Mouse (Mus musculus): ENCODE data around the gene Rftn2. TPM values are rescaled to one million over a fixed set of nuclear protein-coding genes. Genes with fewer than 3 reads are reported as not detected.

Gene Rftn2
- polyA plus RNA-seq, 1 experiment from 2014 or later: 7.3 TPM

GRCm38 (mm10) chr1:55225398-55225797, 1.2 kb downstream of the Rftn2 start:
- peak; percentile 30 for DNase-seq (ENCODE audit: low spot score)
- 30% methylated on average over 3 of the region's 3 CpGs for WGBS
- H3K27ac ChIP-seq: peak overlapping the region; percentile 67
- peak overlapping the region; percentile 57 for H3K4me3 ChIP-seq
- 0 out of 2 replicates have a peak, but pooled peaks cover 6% of the 10 kb centered on the region for H3K27me3 ChIP-seq (ENCODE audit: insufficient read depth, poor library complexity, severe bottlenecking)
- no peaks in the 10 kb centered on the region for H3K9me3 ChIP-seq
- peaks cover 31% of the 10 kb centered on the region for H3K4me1 ChIP-seq (replicated peaks)
- H3K36me3 ChIP-seq: no peaks in the 10 kb centered on the region

- H3K4me1 ChIP-seq (replicated peaks): peaks cover 31% of the 10 kb centered on the region
- no peak for DNase-seq (ENCODE audit: low spot score)
- H3K27me3 ChIP-seq (ENCODE audit: insufficient read depth, poor library complexity, severe bottlenecking): 0 out of 2 replicates have a peak, but pooled peaks cover 6% of the 10 kb centered on the region
- no peak overlapping the region for H3K27ac ChIP-seq
- H3K4me3 ChIP-seq: peak overlapping the region; percentile 57; the same call in 1 of the 2 replicates
- WGBS: 58% methylated on average over 11 of the region's 11 CpGs
- no peaks in the 10 kb centered on the region for H3K36me3 ChIP-seq
- H3K9me3 ChIP-seq: no peaks in the 10 kb centered on the region
These were observed 2.5 kb downstream of the Rftn2 start for GRCm38 (mm10) chr1:55224111-55224510.

GRCm38 (mm10) chr1:55223026-55223425, 3.6 kb downstream of the Rftn2 start:
- Histone ChIP-seq H3K36me3 (no peaks in the 10 kb centered on the region), H3K27ac (no peak overlapping the region), H3K27me3 (ENCODE audit: insufficient read depth, poor library complexity, severe bottlenecking) (0 out of 2 replicates have a peak, but pooled peaks cover 6% of the 10 kb centered on the region), H3K4me3 (no peak overlapping the region), H3K4me1 (replicated peaks) (peaks cover 31% of the 10 kb centered on the region), H3K9me3 (no peaks in the 10 kb centered on the region)
- 88% methylated on average over 7 of the region's 7 CpGs for WGBS
- DNase-seq (ENCODE audit: low spot score): no peak

- no peak overlapping the region for H3K27ac ChIP-seq
- no peaks in the 10 kb centered on the region for H3K36me3 ChIP-seq
- H3K4me1 ChIP-seq (replicated peaks): peaks cover 22% of the 10 kb centered on the region
- H3K9me3 ChIP-seq: no peaks in the 10 kb centered on the region
- DNase-seq (ENCODE audit: low spot score): no peak
- H3K27me3 ChIP-seq (ENCODE audit: insufficient read depth, poor library complexity, severe bottlenecking): 0 out of 2 replicates have a peak, but pooled peaks cover 4% of the 10 kb centered on the region
- WGBS: 82% methylated on average over 4 of the region's 4 CpGs
- H3K4me3 ChIP-seq: no peak overlapping the region
These were observed 5.2 kb downstream of the Rftn2 start for GRCm38 (mm10) chr1:55221352-55221751.

GRCm38 (mm10) chr1:55217191-55217590, 9.4 kb downstream of the Rftn2 start:
- Histone ChIP-seq H3K27me3 (ENCODE audit: insufficient read depth, poor library complexity, severe bottlenecking) (no peaks in the 10 kb centered on the region), H3K4me1 (replicated peaks) (no peaks in the 10 kb centered on the region), H3K36me3 (no peaks in the 10 kb centered on the region), H3K9me3 (no peaks in the 10 kb centered on the region), H3K27ac (no peak overlapping the region), H3K4me3 (no peak overlapping the region)
- DNase-seq (ENCODE audit: low spot score): no peak
- WGBS: 88% methylated on average over 2 of the region's 2 CpGs

GRCm38 (mm10) chr1:55215185-55215813, 11.3 kb downstream of the Rftn2 start:
- no peak overlapping the region for H3K4me3 ChIP-seq
- H3K4me1 ChIP-seq (replicated peaks): peaks cover 11% of the 10 kb centered on the region; the same call in 1 of the 2 replicates
- H3K27me3 ChIP-seq (ENCODE audit: insufficient read depth, poor library complexity, severe bottlenecking): peaks cover 4% of the 10 kb centered on the region; the same call in 1 of the 2 replicates
- DNase-seq (ENCODE audit: low spot score): no peak
- H3K36me3 ChIP-seq: no peaks in the 10 kb centered on the region
- WGBS: 76% methylated on average over 11 of the region's 11 CpGs
- no peaks in the 10 kb centered on the region for H3K9me3 ChIP-seq
- no peak overlapping the region for H3K27ac ChIP-seq

- H3K36me3 ChIP-seq: no peaks in the 10 kb centered on the region
- no peak overlapping the region for H3K27ac ChIP-seq
- peaks cover 4% of the 10 kb centered on the region; the same call in 1 of the 2 replicates for H3K27me3 ChIP-seq (ENCODE audit: insufficient read depth, poor library complexity, severe bottlenecking)
- H3K4me1 ChIP-seq (replicated peaks): peaks cover 13% of the 10 kb centered on the region; the same call in 1 of the 2 replicates
- no peaks in the 10 kb centered on the region for H3K9me3 ChIP-seq
- 89% methylated on average over 6 of the region's 6 CpGs for WGBS
- no peak overlapping the region for H3K4me3 ChIP-seq
- no peak for DNase-seq (ENCODE audit: low spot score)
These were observed 12.6 kb downstream of the Rftn2 start for GRCm38 (mm10) chr1:55213936-55214335.

- Histone ChIP-seq H3K4me3 (no peak overlapping the region), H3K36me3 (no peaks in the 10 kb centered on the region), H3K27me3 (ENCODE audit: insufficient read depth, poor library complexity, severe bottlenecking) (peaks cover 4% of the 10 kb centered on the region; the same call in 1 of the 2 replicates), H3K4me1 (replicated peaks) (peaks cover 13% of the 10 kb centered on the region; the same call in 1 of the 2 replicates), H3K27ac (no peak overlapping the region), H3K9me3 (no peaks in the 10 kb centered on the region)
- DNase-seq (ENCODE audit: low spot score): no peak
- WGBS: 67% methylated on average over 6 of the region's 6 CpGs
These were observed 13.1 kb downstream of the Rftn2 start for GRCm38 (mm10) chr1:55213475-55213874.

- H3K9me3 ChIP-seq: no peaks in the 10 kb centered on the region
- 84% methylated on average over 4 of the region's 4 CpGs for WGBS
- no peak for DNase-seq (ENCODE audit: low spot score)
- no peak overlapping the region for H3K27ac ChIP-seq
- no peaks in the 10 kb centered on the region for H3K36me3 ChIP-seq
- H3K27me3 ChIP-seq (ENCODE audit: insufficient read depth, poor library complexity, severe bottlenecking): peaks cover 4% of the 10 kb centered on the region; the same call in 1 of the 2 replicates
- peaks cover 13% of the 10 kb centered on the region; the same call in 1 of the 2 replicates for H3K4me1 ChIP-seq (replicated peaks)
- no peak overlapping the region for H3K4me3 ChIP-seq
These were observed 13.8 kb downstream of the Rftn2 start for GRCm38 (mm10) chr1:55212771-55213170.

- peaks cover 4% of the 10 kb centered on the region; the same call in 1 of the 2 replicates for H3K27me3 ChIP-seq (ENCODE audit: insufficient read depth, poor library complexity, severe bottlenecking)
- H3K27ac ChIP-seq: 0 out of 2 replicates have a peak overlapping the region, but pooled peaks have one; percentile 4
- no peak for DNase-seq (ENCODE audit: low spot score)
- WGBS: 79% methylated on average over 8 of the region's 8 CpGs
- peaks cover 18% of the 10 kb centered on the region for H3K4me1 ChIP-seq (replicated peaks)
- H3K36me3 ChIP-seq: no peaks in the 10 kb centered on the region
- no peak overlapping the region for H3K4me3 ChIP-seq
- no peaks in the 10 kb centered on the region for H3K9me3 ChIP-seq
These were observed 15.5 kb downstream of the Rftn2 start for GRCm38 (mm10) chr1:55211081-55211480.

GRCm38 (mm10) chr1:55210202-55210965, 16.2 kb downstream of the Rftn2 start:
- no peaks in the 10 kb centered on the region for H3K36me3 ChIP-seq

GRCm38 (mm10) chr1:55208500-55209140, 18.0 kb downstream of the Rftn2 start:
- no peak for DNase-seq (ENCODE audit: low spot score)
- Histone ChIP-seq H3K4me1 (replicated peaks) (peaks cover 26% of the 10 kb centered on the region), H3K27ac (no peak overlapping the region), H3K36me3 (no peaks in the 10 kb centered on the region), H3K9me3 (no peaks in the 10 kb centered on the region), H3K4me3 (no peak overlapping the region), H3K27me3 (ENCODE audit: insufficient read depth, poor library complexity, severe bottlenecking) (peaks cover 4% of the 10 kb centered on the region; the same call in 1 of the 2 replicates)
- WGBS: 79% methylated on average over 5 of the region's 5 CpGs

More at GRCm38 (mm10) chr1:55210202-55210965, 16.2 kb downstream of the Rftn2 start:
- no peak for DNase-seq (ENCODE audit: low spot score)
- Histone ChIP-seq H3K27ac (0 out of 2 replicates have a peak overlapping the region, but pooled peaks have one; percentile 29), H3K4me3 (no peak overlapping the region), H3K27me3 (ENCODE audit: insufficient read depth, poor library complexity, severe bottlenecking) (peaks cover 4% of the 10 kb centered on the region; the same call in 1 of the 2 replicates), H3K9me3 (no peaks in the 10 kb centered on the region), H3K4me1 (replicated peaks) (peaks cover 23% of the 10 kb centered on the region)
- 48% methylated on average over 12 of the region's 12 CpGs for WGBS

Measured in hindbrain, embryonic 10.5 days (tissue).